Mouse (Mus musculus): Measurements from ENCODE around the gene Casp6. TPM values are rescaled to one million over a fixed set of nuclear protein-coding genes. Genes with fewer than 3 reads are reported as not detected.
A peak's percentile ranks its signal among the peaks of the same experiment; 100 is the strongest.

The Casp6 gene
- total RNA-seq, 2 experiments from 2014 or later, result 5.8 to 6.4 TPM

- intact Hi-C loops (cut with DNase I), result no loop called here
- no peak for DNase-seq (ENCODE audit: extremely low spot score in 1 of 2, low spot score in 2 of 2)
These were observed 10.8 kb downstream of the Casp6 start for GRCm38 (mm10) chr3:129912025-129912424.

GRCm38 (mm10) chr3:129913241-129913640 is 12.0 kb downstream of the Casp6 start:
- intact Hi-C loops (cut with DNase I), result no loop called here
- DNase-seq (ENCODE audit: extremely low spot score in 1 of 2, low spot score in 2 of 2), result no peak

- DNase-seq (ENCODE audit: extremely low spot score in 1 of 2, low spot score in 2 of 2), result no peak
- intact Hi-C loops (cut with DNase I), result loop anchor here (5.0 kb wide), 2 partner anchors 145 to 160 kb away; partner anchors contain the start of gene Sec24b
These were observed 16.2 kb downstream of the Casp6 start for GRCm38 (mm10) chr3:129917424-129917823.

GRCm38 (mm10) chr3:129918434-129918833 is 17.2 kb downstream of the Casp6 start:
- peak; percentile 58 to 76 for DNase-seq (ENCODE audit: extremely low spot score in 1 of 2, low spot score in 2 of 2)
- intact Hi-C loops (cut with DNase I), result loop anchor here (5.0 kb wide), 2 partner anchors 144 to 159 kb away; partner anchors contain the start of gene Sec24b

GRCm38 (mm10) chr3:129923581-129923980 is 22.4 kb downstream of the Casp6 start:
- intact Hi-C loops (cut with DNase I), result no loop called here
- DNase-seq (ENCODE audit: extremely low spot score in 1 of 2, low spot score in 2 of 2), result no peak

GRCm38 (mm10) chr3:129925861-129926260 is 24.6 kb downstream of the Casp6 start:
- DNase-seq (ENCODE audit: extremely low spot score in 1 of 2, low spot score in 2 of 2), result no peak
- intact Hi-C loops (cut with DNase I), result no loop called here

GRCm38 (mm10) chr3:129930213-129930778 is 29.1 kb downstream of the Casp6 start:
- intact Hi-C loops (cut with DNase I), result no loop called here
- DNase-seq (ENCODE audit: extremely low spot score in 1 of 2, low spot score in 2 of 2), result no peak

GRCm38 (mm10) chr3:129932443-129932842 is 31.2 kb downstream of the Casp6 start:
- intact Hi-C loops (cut with DNase I), result no loop called here
- DNase-seq (ENCODE audit: extremely low spot score in 1 of 2, low spot score in 2 of 2), result peak in 1 of 2 experiments; percentile 23

GRCm38 (mm10) chr3:129936561-129936960 is 35.3 kb downstream of the Casp6 start:
- DNase-seq (ENCODE audit: extremely low spot score in 1 of 2, low spot score in 2 of 2), result no peak

GRCm38 (mm10) chr3:129937848-129938247 is 36.6 kb downstream of the Casp6 start:
- intact Hi-C loops (cut with DNase I), result no loop called here
- DNase-seq (ENCODE audit: extremely low spot score in 1 of 2, low spot score in 2 of 2), result no peak

More at GRCm38 (mm10) chr3:129936561-129936960, 35.3 kb downstream of the Casp6 start:
- intact Hi-C loops (cut with DNase I), result no loop called here

- no peak for DNase-seq (ENCODE audit: extremely low spot score in 1 of 2, low spot score in 2 of 2)
- intact Hi-C loops (cut with DNase I), result no loop called here
These were observed 37.8 kb downstream of the Casp6 start for GRCm38 (mm10) chr3:129939058-129939457.

GRCm38 (mm10) chr3:129940780-129941179 is 39.6 kb downstream of the Casp6 start:
- intact Hi-C loops (cut with DNase I), result no loop called here
- no peak for DNase-seq (ENCODE audit: extremely low spot score in 1 of 2, low spot score in 2 of 2)

- no peak for DNase-seq (ENCODE audit: extremely low spot score in 1 of 2, low spot score in 2 of 2)
- intact Hi-C loops (cut with DNase I), result no loop called here
These were observed 40.1 kb downstream of the Casp6 start for GRCm38 (mm10) chr3:129941291-129941690.

GRCm38 (mm10) chr3:129943813-129944212 is 42.6 kb downstream of the Casp6 start:
- intact Hi-C loops (cut with DNase I), result no loop called here
- DNase-seq (ENCODE audit: extremely low spot score in 1 of 2, low spot score in 2 of 2), result no peak

GRCm38 (mm10) chr3:129946217-129946914 is 45.1 kb downstream of the Casp6 start:
- intact Hi-C loops (cut with DNase I), result no loop called here
- no peak for DNase-seq (ENCODE audit: extremely low spot score in 1 of 2, low spot score in 2 of 2)

- DNase-seq (ENCODE audit: extremely low spot score in 1 of 2, low spot score in 2 of 2), result no peak
- intact Hi-C loops (cut with DNase I), result no loop called here
These were observed 47.1 kb downstream of the Casp6 start for GRCm38 (mm10) chr3:129948359-129948758.

- no peak for DNase-seq (ENCODE audit: extremely low spot score in 1 of 2, low spot score in 2 of 2)
These were observed 48.0 kb downstream of the Casp6 start for GRCm38 (mm10) chr3:129949158-129949773.

GRCm38 (mm10) chr3:129953296-129953695 is 52.1 kb downstream of the Casp6 start:
- intact Hi-C loops (cut with DNase I), result no loop called here
- no peak for DNase-seq (ENCODE audit: extremely low spot score in 1 of 2, low spot score in 2 of 2)

More at GRCm38 (mm10) chr3:129949158-129949773, 48.0 kb downstream of the Casp6 start:
- intact Hi-C loops (cut with DNase I), result no loop called here

GRCm38 (mm10) chr3:129962533-129962932 is 61.3 kb downstream of the Casp6 start:
- intact Hi-C loops (cut with DNase I), result no loop called here
- no peak for DNase-seq (ENCODE audit: extremely low spot score in 1 of 2, low spot score in 2 of 2)

Data from left cerebral cortex, postnatal 10 days (tissue).